Mouse (Mus musculus): ENCODE measurements around the gene Hist1h2bj. TPM values are rescaled to one million over a fixed set of nuclear protein-coding genes. Genes with fewer than 3 reads are reported as not detected.

Gene Hist1h2bj
- total and polyA plus RNA-seq, 3 experiments: 4.7 to 2,032 TPM; not detected in 1

- TF ChIP-seq CHD2 (IDR thresholded peaks at IDR 0.05; ENCODE audit: low read length) (no peak), TBP (IDR thresholded peaks at IDR 0.05; ENCODE audit: low read depth, low read length) (peak; percentile 11; the same call in 1 of the 2 replicates), RAD21 (IDR thresholded peaks at IDR 0.05; ENCODE audit: low read depth, low read length) (no peak), KAT2A (conservative IDR thresholded peaks at IDR 0.05; ENCODE audit: low read depth, low read length) (no peak), UBTF (IDR thresholded peaks at IDR 0.05; ENCODE audit: borderline replicate concordance, insufficient read depth, low read depth, low read length) (no peak), ZC3H11A (IDR thresholded peaks at IDR 0.05; ENCODE audit: low read depth, low read length) (no peak), POLR2A (IDR thresholded peaks at IDR 0.05; ENCODE audit: control insufficient read depth in 1 of 2, insufficient read depth in 1 of 2, low read depth in 1 of 2, low read length in 2 of 2, poor library complexity in 1 of 2) (peak in 1 of 2 experiments; percentile 87; a peak in 2 of 4 replicates), CHD1 (IDR thresholded peaks at IDR 0.05; ENCODE audit: low read depth, low read length) (no peak), NRF1 (IDR thresholded peaks at IDR 0.05; ENCODE audit: insufficient read depth, low read depth, low read length, poor library complexity, severe bottlenecking) (no peak), GABPA (IDR thresholded peaks at IDR 0.05; ENCODE audit: low read depth, low read length) (no peak), POLR2AphosphoS5 (IDR thresholded peaks at IDR 0.05; ENCODE audit: borderline replicate concordance, low read depth, low read length) (peak; percentile 72; the same call in 1 of the 2 replicates), JUND (IDR thresholded peaks at IDR 0.05; ENCODE audit: low read depth, low read length) (no peak), POLR2AphosphoS2 (IDR thresholded peaks at IDR 0.05; ENCODE audit: low read length) (no peak), BHLHE40 (IDR thresholded peaks at IDR 0.05; ENCODE audit: borderline replicate concordance, low read depth, low read length) (no peak)
- Histone ChIP-seq H3K4me1 (ENCODE audit: control insufficient read depth in 1 of 2, insufficient read depth in 2 of 2, low read length in 2 of 2) (peaks cover 0 to 4% of the 10 kb centered on the region in 2 experiments; a peak in 1 of 4 replicates), H3K27me3 (ENCODE audit: control insufficient read depth in 1 of 2, insufficient read depth in 2 of 2, low read length in 2 of 2) (no peaks in the 10 kb centered on the region), H3K27ac (ENCODE audit: control insufficient read depth, low read depth, low read length) (peak overlapping the region; percentile 99), H3K79me2 (ENCODE audit: control insufficient read depth, insufficient read depth, low read length, poor library complexity) (no peaks in the 10 kb centered on the region; the same call in 1 of the 2 replicates), H3K36me3 (ENCODE audit: control insufficient read depth in 1 of 2, insufficient read depth in 2 of 2, low read length in 2 of 2) (peaks cover 0 to 16% of the 10 kb centered on the region in 2 experiments; a peak in 2 of 4 replicates), H3K4me3 (ENCODE audit: control insufficient read depth in 1 of 2, insufficient read depth in 1 of 2, low read depth in 2 of 2, low read length in 2 of 2) (peak overlapping the region; percentile 18 to 59; a peak in 3 of 4 replicates), H3K9me3 (replicated peaks; ENCODE audit: insufficient read depth, low read length) (no peaks in the 10 kb centered on the region), H3K9ac (ENCODE audit: control insufficient read depth, low read depth, low read length, poor library complexity, severe bottlenecking) (peak overlapping the region; percentile 84)
- DNase-seq (ENCODE audit: low read depth, low spot score): peak; percentile 81
These were observed 1.1 kb upstream of the Hist1h2bj start for GRCm38 (mm10) chr13:22041651-22042567.

- H3K4me3 ChIP-seq (ENCODE audit: control insufficient read depth in 1 of 2, insufficient read depth in 1 of 2, low read depth in 2 of 2, low read length in 2 of 2): peak overlapping the region in 1 of 2 experiments; percentile 19; a peak in 1 of 4 replicates
- no peaks in the 10 kb centered on the region for H3K9me3 ChIP-seq (replicated peaks; ENCODE audit: insufficient read depth, low read length)
- H3K79me2 ChIP-seq (ENCODE audit: control insufficient read depth, insufficient read depth, low read length, poor library complexity): no peaks in the 10 kb centered on the region; the same call in 1 of the 2 replicates
- peaks cover 0 to 4% of the 10 kb centered on the region in 2 experiments; a peak in 1 of 4 replicates for H3K4me1 ChIP-seq (ENCODE audit: control insufficient read depth in 1 of 2, insufficient read depth in 2 of 2, low read length in 2 of 2)
- peaks cover 0 to 4% of the 10 kb centered on the region in 2 experiments; a peak in 2 of 4 replicates for H3K36me3 ChIP-seq (ENCODE audit: control insufficient read depth in 1 of 2, insufficient read depth in 2 of 2, low read length in 2 of 2)
- H3K27ac ChIP-seq (ENCODE audit: control insufficient read depth, low read depth, low read length): peak overlapping the region; percentile 76
- H3K27me3 ChIP-seq (ENCODE audit: control insufficient read depth in 1 of 2, insufficient read depth in 2 of 2, low read length in 2 of 2): no peaks in the 10 kb centered on the region
- peak overlapping the region; percentile 39; the same call in 1 of the 2 replicates for H3K9ac ChIP-seq (ENCODE audit: control insufficient read depth, low read depth, low read length, poor library complexity, severe bottlenecking)
- DNase-seq (ENCODE audit: low read depth, low spot score): peak; percentile 88
- TF ChIP-seq ZC3H11A (IDR thresholded peaks at IDR 0.05; ENCODE audit: low read depth, low read length) (no peak), HCFC1 (IDR thresholded peaks at IDR 0.05; ENCODE audit: low read depth, low read length) (no peak), POLR2A (IDR thresholded peaks at IDR 0.05; ENCODE audit: control insufficient read depth in 1 of 2, insufficient read depth in 1 of 2, low read depth in 1 of 2, low read length in 2 of 2, poor library complexity in 1 of 2) (peak; percentile 85 to 88), ELF1 (IDR thresholded peaks at IDR 0.05; ENCODE audit: low read depth, low read length) (no peak), MAFK (IDR thresholded peaks at IDR 0.05; ENCODE audit: borderline replicate concordance, low read depth, low read length) (no peak), MXI1 (IDR thresholded peaks at IDR 0.05; ENCODE audit: low read depth, low read length) (no peak), GATA1 (IDR thresholded peaks at IDR 0.05; ENCODE audit: low read depth, low read length) (no peak), JUND (IDR thresholded peaks at IDR 0.05; ENCODE audit: low read depth, low read length) (no peak), E2F4 (IDR thresholded peaks at IDR 0.05; ENCODE audit: borderline replicate concordance, low read depth, low read length) (no peak), MAX (IDR thresholded peaks at IDR 0.05; ENCODE audit: low read length) (no peak), CTCF (IDR thresholded peaks at IDR 0.05 in 2 of 3, conservative IDR thresholded peaks at IDR 0.05 in 1 of 3; ENCODE audit: control insufficient read depth in 1 of 3, insufficient read depth in 1 of 3, low read depth in 2 of 3, low read length in 3 of 3, poor library complexity in 1 of 3, severe bottlenecking in 1 of 3) (peak in 1 of 3 experiments; percentile 52; a peak in 2 of 6 replicates), BHLHE40 (IDR thresholded peaks at IDR 0.05; ENCODE audit: borderline replicate concordance, low read depth, low read length) (no peak), RAD21 (IDR thresholded peaks at IDR 0.05; ENCODE audit: low read depth, low read length) (no peak), GABPA (IDR thresholded peaks at IDR 0.05; ENCODE audit: low read depth, low read length) (no peak), SMC3 (IDR thresholded peaks at IDR 0.05; ENCODE audit: low read depth, low read length) (no peak), UBTF (IDR thresholded peaks at IDR 0.05; ENCODE audit: borderline replicate concordance, insufficient read depth, low read depth, low read length) (0 out of 2 replicates have a peak, but pooled peaks have one; percentile 3), POLR2AphosphoS5 (IDR thresholded peaks at IDR 0.05; ENCODE audit: borderline replicate concordance, low read depth, low read length) (peak; percentile 30; the same call in 1 of the 2 replicates), TCF12 (IDR thresholded peaks at IDR 0.05; ENCODE audit: low read depth, low read length) (no peak)
These were observed 753 bp downstream of the Hist1h2bj start for GRCm38 (mm10) chr13:22043503-22044431.

All from MEL (cell line).